Mouse (Mus musculus): ENCODE data around the gene Ager. TPM values are rescaled to one million over a fixed set of nuclear protein-coding genes. Genes with fewer than 3 reads are reported as not detected.

Ager gene
- polyA plus RNA-seq, 1 experiment from 2014 or later, result 1.7 TPM

GRCm38 (mm10) chr17:34572361-34572760 is 25.3 kb upstream of the Ager start:
- Histone ChIP-seq H3K27me3 (replicated peaks; ENCODE audit: control insufficient read depth, insufficient read depth, low read length) (no peaks in the 10 kb centered on the region; the same call in 1 of the 2 replicates), H3K9ac (ENCODE audit: low read depth, low read length) (no peak overlapping the region), H3K9me3 (ENCODE audit: control insufficient read depth, low read length) (no peaks in the 10 kb centered on the region), H3K4me3 (ENCODE audit: low read depth, low read length) (no peak overlapping the region), H3K36me3 (ENCODE audit: control insufficient read depth, insufficient read depth, low read length) (no peaks in the 10 kb centered on the region), H3K4me1 (replicated peaks; ENCODE audit: control insufficient read depth, insufficient read depth, low read length) (no peaks in the 10 kb centered on the region), H3K27ac (ENCODE audit: low read depth, low read length) (no peak overlapping the region), H3K4me2 (no peak overlapping the region)
- 24% methylated on average over 15 of the region's 15 CpGs for WGBS
- DNase-seq (ENCODE audit: low spot score) (no peak), ATAC-seq (replicated peaks; ENCODE audit: low FRiP score) (no peak)

GRCm38 (mm10) chr17:34576577-34576976 is 21.1 kb upstream of the Ager start:
- H3K4me2 ChIP-seq, result no peak overlapping the region
- H3K4me1 ChIP-seq (replicated peaks; ENCODE audit: control insufficient read depth, insufficient read depth, low read length), result no peaks in the 10 kb centered on the region
- H3K27ac ChIP-seq (ENCODE audit: low read depth, low read length), result no peak overlapping the region
- ATAC-seq (replicated peaks; ENCODE audit: low FRiP score) (no peak), DNase-seq (ENCODE audit: low spot score) (no peak)
- H3K36me3 ChIP-seq (ENCODE audit: control insufficient read depth, insufficient read depth, low read length), result no peaks in the 10 kb centered on the region; the same call in 1 of the 2 replicates
- no peak overlapping the region for H3K9ac ChIP-seq (ENCODE audit: low read depth, low read length)
- H3K9me3 ChIP-seq (ENCODE audit: control insufficient read depth, low read length), result no peaks in the 10 kb centered on the region
- H3K4me3 ChIP-seq (ENCODE audit: low read depth, low read length), result no peak overlapping the region
- H3K27me3 ChIP-seq (replicated peaks; ENCODE audit: control insufficient read depth, insufficient read depth, low read length), result no peaks in the 10 kb centered on the region
- WGBS, result 59% methylated on average over 5 of the region's 5 CpGs

- no peak for ATAC-seq (replicated peaks; ENCODE audit: low FRiP score)
- 88% methylated on average over 3 of the region's 3 CpGs for WGBS
- no peaks in the 10 kb centered on the region for H3K9me3 ChIP-seq (ENCODE audit: control insufficient read depth, low read length)
- no peaks in the 10 kb centered on the region; the same call in 1 of the 2 replicates for H3K36me3 ChIP-seq (ENCODE audit: control insufficient read depth, insufficient read depth, low read length)
- no peak overlapping the region for H3K9ac ChIP-seq (ENCODE audit: low read depth, low read length)
- no peak overlapping the region for H3K4me3 ChIP-seq (ENCODE audit: low read depth, low read length)
- H3K27ac ChIP-seq (ENCODE audit: low read depth, low read length), result no peak overlapping the region
- no peaks in the 10 kb centered on the region for H3K27me3 ChIP-seq (replicated peaks; ENCODE audit: control insufficient read depth, insufficient read depth, low read length)
- no peak for DNase-seq (ENCODE audit: low spot score)
- H3K4me1 ChIP-seq (replicated peaks; ENCODE audit: control insufficient read depth, insufficient read depth, low read length), result no peaks in the 10 kb centered on the region
- H3K4me2 ChIP-seq, result no peak overlapping the region
Observed at GRCm38 (mm10) chr17:34578070-34578469, 19.6 kb upstream of the Ager start.

GRCm38 (mm10) chr17:34582528-34582927 is 15.1 kb upstream of the Ager start:
- Histone ChIP-seq H3K9me3 (ENCODE audit: control insufficient read depth, low read length) (no peaks in the 10 kb centered on the region), H3K4me3 (ENCODE audit: low read depth, low read length) (no peak overlapping the region), H3K27ac (ENCODE audit: low read depth, low read length) (no peak overlapping the region), H3K36me3 (ENCODE audit: control insufficient read depth, insufficient read depth, low read length) (no peaks in the 10 kb centered on the region; the same call in 1 of the 2 replicates), H3K4me1 (replicated peaks; ENCODE audit: control insufficient read depth, insufficient read depth, low read length) (peaks cover 6% of the 10 kb centered on the region), H3K9ac (ENCODE audit: low read depth, low read length) (no peak overlapping the region), H3K27me3 (replicated peaks; ENCODE audit: control insufficient read depth, insufficient read depth, low read length) (no peaks in the 10 kb centered on the region), H3K4me2 (no peak overlapping the region)
- DNase-seq (ENCODE audit: low spot score) (no peak), ATAC-seq (replicated peaks; ENCODE audit: low FRiP score) (no peak)
- WGBS, result 82% methylated on average over 12 of the region's 12 CpGs

- 62% methylated on average over 7 of the region's 7 CpGs for WGBS
- no peak overlapping the region for H3K27ac ChIP-seq (ENCODE audit: low read depth, low read length)
- H3K4me2 ChIP-seq, result no peak overlapping the region
- no peaks in the 10 kb centered on the region for H3K36me3 ChIP-seq (ENCODE audit: control insufficient read depth, insufficient read depth, low read length)
- no peak overlapping the region for H3K4me3 ChIP-seq (ENCODE audit: low read depth, low read length)
- H3K9ac ChIP-seq (ENCODE audit: low read depth, low read length), result no peak overlapping the region
- DNase-seq (ENCODE audit: low spot score), result no peak
- no peaks in the 10 kb centered on the region for H3K9me3 ChIP-seq (ENCODE audit: control insufficient read depth, low read length)
- H3K27me3 ChIP-seq (replicated peaks; ENCODE audit: control insufficient read depth, insufficient read depth, low read length), result no peaks in the 10 kb centered on the region
- no peak for ATAC-seq (replicated peaks; ENCODE audit: low FRiP score)
- H3K4me1 ChIP-seq (replicated peaks; ENCODE audit: control insufficient read depth, insufficient read depth, low read length), result peaks cover 9% of the 10 kb centered on the region
Observed at GRCm38 (mm10) chr17:34583397-34583796, 14.3 kb upstream of the Ager start.

- WGBS, result 87% methylated on average over 8 of the region's 8 CpGs
Observed at GRCm38 (mm10) chr17:34583819-34584218, 13.8 kb upstream of the Ager start.

GRCm38 (mm10) chr17:34585121-34585520 is 12.5 kb upstream of the Ager start:
- 90% methylated on average over 8 of the region's 8 CpGs for WGBS
- Histone ChIP-seq H3K27me3 (replicated peaks; ENCODE audit: control insufficient read depth, insufficient read depth, low read length) (no peaks in the 10 kb centered on the region), H3K4me3 (ENCODE audit: low read depth, low read length) (no peak overlapping the region), H3K36me3 (ENCODE audit: control insufficient read depth, insufficient read depth, low read length) (no peaks in the 10 kb centered on the region), H3K4me2 (no peak overlapping the region), H3K9me3 (ENCODE audit: control insufficient read depth, low read length) (no peaks in the 10 kb centered on the region), H3K27ac (ENCODE audit: low read depth, low read length) (no peak overlapping the region), H3K9ac (ENCODE audit: low read depth, low read length) (no peak overlapping the region), H3K4me1 (replicated peaks; ENCODE audit: control insufficient read depth, insufficient read depth, low read length) (peaks cover 26% of the 10 kb centered on the region)
- DNase-seq (ENCODE audit: low spot score) (no peak), ATAC-seq (replicated peaks; ENCODE audit: low FRiP score) (no peak)

More at GRCm38 (mm10) chr17:34583819-34584218, 13.8 kb upstream of the Ager start:
- ATAC-seq (replicated peaks; ENCODE audit: low FRiP score) (no peak), DNase-seq (ENCODE audit: low spot score) (no peak)
- Histone ChIP-seq H3K36me3 (ENCODE audit: control insufficient read depth, insufficient read depth, low read length) (no peaks in the 10 kb centered on the region), H3K9ac (ENCODE audit: low read depth, low read length) (no peak overlapping the region), H3K27me3 (replicated peaks; ENCODE audit: control insufficient read depth, insufficient read depth, low read length) (no peaks in the 10 kb centered on the region), H3K4me1 (replicated peaks; ENCODE audit: control insufficient read depth, insufficient read depth, low read length) (peaks cover 13% of the 10 kb centered on the region), H3K4me3 (ENCODE audit: low read depth, low read length) (no peak overlapping the region), H3K4me2 (no peak overlapping the region), H3K27ac (ENCODE audit: low read depth, low read length) (no peak overlapping the region), H3K9me3 (ENCODE audit: control insufficient read depth, low read length) (no peaks in the 10 kb centered on the region)

GRCm38 (mm10) chr17:34585877-34586771 is 11.5 kb upstream of the Ager start:
- DNase-seq (ENCODE audit: low spot score), result no peak
- ATAC-seq (replicated peaks; ENCODE audit: low FRiP score), result no peak

More at GRCm38 (mm10) chr17:34585877-34586771, 11.5 kb upstream of the Ager start:
- Histone ChIP-seq H3K9me3 (ENCODE audit: control insufficient read depth, low read length) (no peaks in the 10 kb centered on the region), H3K4me2 (peak overlapping the region; percentile 100), H3K27me3 (replicated peaks; ENCODE audit: control insufficient read depth, insufficient read depth, low read length) (no peaks in the 10 kb centered on the region), H3K4me1 (replicated peaks; ENCODE audit: control insufficient read depth, insufficient read depth, low read length) (peaks cover 36% of the 10 kb centered on the region), H3K27ac (ENCODE audit: low read depth, low read length) (peak overlapping the region; percentile 72; the same call in 1 of the 2 replicates), H3K4me3 (ENCODE audit: low read depth, low read length) (peak overlapping the region; percentile 91), H3K36me3 (ENCODE audit: control insufficient read depth, insufficient read depth, low read length) (no peaks in the 10 kb centered on the region), H3K9ac (ENCODE audit: low read depth, low read length) (peak overlapping the region; percentile 81)
- 38% methylated on average over 32 of the region's 32 CpGs for WGBS

Measured in liver, embryonic 11.5 days (tissue).